Mouse (Mus musculus) heart, adult 2 months (tissue): ENCODE measurements at regions not wholly inside any gene's neighbourhood (a gene's known extent, or its start where the extent isn't known, plus 50 kb on each side); places are given as distances from the start of the nearest gene placed in this dataset.

Experiments used
- DNase-seq, 2 experiments: peaks; one replicate each; pipeline ENCODE4 v3.0.0; 2021
- H3K27ac ChIP-seq: fragments of 200-600 bp; 2 replicates; pipeline ENCODE4 v1.8.1; 2022
- H3K27me3 ChIP-seq: fragments of 200-500 bp; 2 replicates; pipeline ENCODE4 v1.6.1; 2012; ENCODE audit warnings: mild to moderate bottlenecking, low read length, inconsistent platforms, mixed read lengths; ENCODE audit not compliant: control insufficient read depth, insufficient read depth
- H3K36me3 ChIP-seq: fragments of 200-500 bp; 2 replicates; pipeline ENCODE4 v1.6.1; 2012; ENCODE audit warnings: low read length, inconsistent platforms; ENCODE audit not compliant: control insufficient read depth, insufficient read depth
- H3K4me1 ChIP-seq: fragments of 200-500 bp; 2 replicates; pipeline ENCODE4 v1.6.1; 2011; ENCODE audit warnings: low read length; ENCODE audit not compliant: control insufficient read depth, insufficient read depth
- H3K4me3 ChIP-seq: fragments of 200-600 bp; 2 replicates; pipeline ENCODE4 v1.8.1; 2022
- H3K79me2 ChIP-seq: fragments of 200-500 bp; replicated peaks from 2 replicates; pipeline ENCODE4 v1.6.1; 2012; ENCODE audit warnings: mild to moderate bottlenecking, inconsistent platforms, low read length, moderate library complexity, mixed read lengths; ENCODE audit not compliant: control insufficient read depth, insufficient read depth
- H3K9ac ChIP-seq: fragments of 200-500 bp; 2 replicates; pipeline ENCODE4 v1.6.1; 2012; ENCODE audit warnings: low read depth, mild to moderate bottlenecking, control low read depth, inconsistent platforms, low read length, mixed read lengths
- CTCF ChIP-seq: fragments of 200-600 bp; IDR thresholded peaks from 2 replicates; pipeline ENCODE4 v1.8.1; 2022; ENCODE audit warnings: antibody characterized with exemption, mild to moderate bottlenecking, moderate library complexity
- EP300 ChIP-seq: fragments of 200-500 bp; IDR thresholded peaks from 2 replicates; pipeline ENCODE4 v1.6.1; 2011; ENCODE audit warnings: low read depth, low read length, control low read depth; ENCODE audit not compliant: insufficient read depth
- POLR2A ChIP-seq: fragments of 200-500 bp; IDR thresholded peaks from 2 replicates; pipeline ENCODE4 v1.6.1; 2011; ENCODE audit warnings: mild to moderate bottlenecking, low read depth, low read length, control low read depth; ENCODE audit not compliant: insufficient read depth
- WGBS: fragments of 180-500 bp; shearing (Covaris S2); methylation state at CpG from one replicate; pipeline ENCODE4 v1.1.7; 2018; 5-methylcytosine and 5-hydroxymethylcytosine counted together
- intact Hi-C: fragments of 180-260 bp; cut with DNase I; formaldehyde crosslinking; loops from one replicate; pipeline ENCODE4 v1.15.1; 2025

DNA sequence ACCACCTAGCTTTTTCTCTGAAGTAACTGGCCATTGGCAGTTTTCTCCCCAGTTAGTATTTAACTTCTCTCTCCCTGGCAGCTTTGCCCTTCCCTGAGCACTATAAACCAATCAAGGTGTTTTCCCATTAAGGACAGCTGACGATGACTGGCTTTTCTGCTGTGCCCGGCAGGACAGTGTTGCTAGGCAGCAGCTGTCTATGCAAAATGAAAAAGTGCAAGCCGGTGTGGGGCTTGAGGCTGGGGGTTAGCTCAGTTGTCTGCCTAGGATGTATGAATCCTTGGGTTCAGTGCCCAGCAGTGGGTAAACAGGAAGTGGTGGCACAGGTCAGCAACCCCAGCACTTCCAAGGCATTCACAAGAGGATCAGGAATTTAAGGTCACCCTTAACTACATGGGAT lies 60.9 kb upstream of the Klf4 start:
- H3K36me3 ChIP-seq: peaks cover 3% of the 10 kb centered on the region
- H3K27me3 ChIP-seq: no peaks in the 10 kb centered on the region
- intact Hi-C loops: no loop called here
- H3K4me3 ChIP-seq: no peak overlapping the region
- no peak overlapping the region for H3K27ac ChIP-seq
- no peak overlapping the region for H3K9ac ChIP-seq
- no peaks in the 10 kb centered on the region for H3K79me2 ChIP-seq
- DNase-seq: no peak
- no peak for TF ChIP-seq CTCF
- no peak for TF ChIP-seq POLR2A
- no peak for TF ChIP-seq EP300
- peaks cover 3% of the 10 kb centered on the region for H3K4me1 ChIP-seq
- 57% methylated on average over 3 of the region's 3 CpGs for WGBS

DNA sequence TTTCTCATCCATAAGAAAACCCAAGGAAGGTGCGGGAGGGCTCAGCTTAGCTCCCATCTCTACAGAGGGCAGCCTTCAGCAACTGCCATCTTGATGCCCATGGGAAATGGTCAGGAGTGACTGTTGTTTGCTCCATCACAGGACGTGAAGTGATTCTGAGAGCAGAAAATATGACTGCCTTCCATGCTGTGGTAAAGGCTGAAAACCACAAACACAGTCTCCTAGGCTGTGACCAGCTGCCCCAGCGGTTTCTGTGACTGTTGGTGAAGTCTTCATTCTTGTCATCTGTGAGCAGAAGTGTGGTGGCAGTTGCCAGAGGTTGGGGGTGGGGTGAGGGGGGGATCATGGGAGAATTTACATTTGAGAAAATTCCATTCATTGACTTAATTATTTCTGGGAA lies 53.9 kb upstream of the Klf4 start:
- DNase-seq: no peak
- H3K27me3 ChIP-seq: no peaks in the 10 kb centered on the region
- no peak overlapping the region for H3K9ac ChIP-seq
- intact Hi-C loops: no loop called here
- H3K4me3 ChIP-seq: no peak overlapping the region
- no peaks in the 10 kb centered on the region for H3K79me2 ChIP-seq
- no peak for TF ChIP-seq EP300
- no peak for TF ChIP-seq POLR2A
- no peak for TF ChIP-seq CTCF
- no peaks in the 10 kb centered on the region for H3K36me3 ChIP-seq
- no peaks in the 10 kb centered on the region for H3K4me1 ChIP-seq
- 84% methylated on average over 3 of the region's 3 CpGs for WGBS
- no peak overlapping the region for H3K27ac ChIP-seq

DNA sequence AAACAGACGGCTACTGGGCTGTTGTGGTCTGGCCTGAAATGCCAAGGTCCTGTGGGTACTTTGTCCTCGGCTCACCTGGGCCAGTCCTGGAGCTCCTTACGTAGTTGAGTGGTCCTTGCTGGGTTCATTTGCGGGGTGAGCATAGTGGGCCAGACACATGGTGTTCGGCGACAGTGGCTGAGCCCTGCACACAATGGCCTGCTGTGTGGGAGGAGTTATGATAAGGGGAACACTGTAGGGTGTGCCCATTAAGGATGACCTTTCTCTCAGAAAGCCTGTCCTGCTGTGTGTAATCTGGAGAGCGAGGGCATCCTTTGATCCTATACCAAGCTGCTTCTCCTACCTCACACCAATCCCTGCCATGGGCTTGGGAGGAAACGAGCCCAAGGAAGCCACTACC lies 51.3 kb upstream of the Klf4 start:
- TF ChIP-seq POLR2A (no peak), EP300 (no peak), CTCF (no peak)
- H3K4me3 ChIP-seq: no peak overlapping the region
- H3K27me3 ChIP-seq: no peaks in the 10 kb centered on the region
- WGBS: 65% methylated on average over 8 of the region's 8 CpGs
- no peak overlapping the region for H3K9ac ChIP-seq
- no peaks in the 10 kb centered on the region for H3K79me2 ChIP-seq
- H3K27ac ChIP-seq: no peak overlapping the region
- H3K36me3 ChIP-seq: no peaks in the 10 kb centered on the region
- no peaks in the 10 kb centered on the region for H3K4me1 ChIP-seq
- DNase-seq: no peak
- intact Hi-C loops: no loop called here
